Mouse (Mus musculus) kidney, postnatal 14 days (tissue): Measurements from ENCODE around the gene Mlip.

ENCODE experiments used
- DNase-seq: peaks from one replicate; pipeline ENCODE4 v3.0.0; 2022; ENCODE audit warnings: mixed read lengths

Mlip gene

GRCm38 (mm10) chr9:77344318-77344717, 8.5 kb downstream of the Mlip start:
- DNase-seq = no peak

GRCm38 (mm10) chr9:77340159-77340862, 12.5 kb downstream of the Mlip start:
- DNase-seq = no peak

GRCm38 (mm10) chr9:77339571-77340148, 13.1 kb downstream of the Mlip start:
- DNase-seq = no peak

GRCm38 (mm10) chr9:77335370-77335769, 17.4 kb downstream of the Mlip start:
- no peak for DNase-seq

GRCm38 (mm10) chr9:77318346-77318745, 34.4 kb downstream of the Mlip start:
- no peak for DNase-seq

DNA sequence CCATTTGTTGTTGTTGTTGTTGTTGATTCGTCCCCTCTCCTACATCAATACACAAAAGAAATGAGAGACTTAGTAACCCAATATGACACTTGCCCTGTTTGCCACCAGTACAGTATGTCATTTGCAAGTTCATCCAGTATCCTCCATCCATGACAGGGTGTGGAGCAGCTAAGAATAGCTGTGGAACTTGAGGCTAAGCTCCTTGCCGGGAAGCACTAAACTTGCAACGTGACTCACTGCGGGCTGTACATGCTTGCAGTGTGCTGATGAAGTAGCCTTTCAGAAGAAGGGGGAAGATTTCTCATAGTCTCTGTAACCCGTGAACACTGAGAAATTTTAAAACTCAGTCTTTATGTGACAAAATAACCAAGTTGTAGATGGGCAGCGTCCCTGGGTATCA, 42.2 kb downstream of the Mlip start:
- no peak for DNase-seq

GRCm38 (mm10) chr9:77305417-77305816, 47.4 kb downstream of the Mlip start:
- no peak for DNase-seq

GRCm38 (mm10) chr9:77302340-77302739, 50.4 kb downstream of the Mlip start:
- no peak for DNase-seq

DNA sequence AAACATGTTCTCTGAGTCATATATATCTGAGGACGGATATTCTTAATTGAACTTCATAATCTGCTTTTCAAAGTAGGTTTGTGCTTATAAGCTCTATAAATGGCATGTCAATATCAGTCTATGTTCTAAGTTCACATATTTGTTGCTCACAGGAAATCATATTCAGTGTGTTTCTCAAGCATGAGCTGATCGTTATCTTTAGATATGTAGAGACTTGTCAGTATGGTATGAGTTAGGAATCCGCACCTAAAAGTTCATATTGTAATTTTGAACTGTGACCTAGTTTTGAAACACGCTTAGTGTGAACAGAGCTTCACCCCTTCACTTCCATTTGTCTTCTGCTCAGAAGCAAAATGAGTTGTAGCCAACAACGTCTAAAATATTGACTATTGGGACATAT, 64.8 kb downstream of the Mlip start:
- DNase-seq = no peak

DNA sequence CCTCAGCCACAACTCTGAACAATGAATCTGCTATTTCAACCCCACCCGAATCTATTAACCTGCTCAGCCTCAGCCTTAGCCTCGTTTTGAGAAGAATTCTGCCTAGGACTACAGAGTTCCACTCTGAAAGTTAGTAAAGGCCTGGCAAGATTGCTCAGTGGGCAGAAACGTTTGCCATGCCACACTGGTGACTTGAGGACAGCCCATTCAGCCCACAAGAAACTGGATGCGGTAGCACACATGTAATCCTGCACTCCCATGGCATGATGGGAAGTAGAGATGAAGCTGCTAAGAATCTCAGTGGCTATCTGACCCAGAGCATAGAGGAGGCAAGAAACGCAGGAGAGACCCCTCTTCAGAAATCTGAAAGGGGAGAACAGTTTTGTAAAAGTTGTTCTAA, 73.4 kb downstream of the Mlip start:
- DNase-seq = no peak

GRCm38 (mm10) chr9:77278055-77278454, 74.7 kb downstream of the Mlip start:
- no peak for DNase-seq

DNA sequence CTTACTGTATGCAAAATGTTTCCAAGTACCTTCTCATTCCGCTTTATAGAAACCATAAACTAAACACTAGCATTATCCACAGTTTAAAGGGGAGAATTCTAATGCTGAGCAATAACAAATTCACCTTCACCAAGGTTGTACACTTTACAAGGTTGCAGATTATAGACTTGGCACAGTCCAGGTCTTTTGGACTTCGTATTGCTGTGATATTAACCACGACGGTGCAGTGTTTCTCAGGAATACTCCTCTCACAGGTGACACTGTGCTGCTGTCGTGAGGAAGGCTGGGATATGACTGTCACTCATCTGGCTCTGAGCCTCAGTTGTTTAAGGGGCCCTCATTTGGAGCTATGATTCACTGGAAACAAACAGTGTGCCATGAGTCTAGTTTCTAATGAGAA, 75.5 kb downstream of the Mlip start:
- DNase-seq = no peak

DNA sequence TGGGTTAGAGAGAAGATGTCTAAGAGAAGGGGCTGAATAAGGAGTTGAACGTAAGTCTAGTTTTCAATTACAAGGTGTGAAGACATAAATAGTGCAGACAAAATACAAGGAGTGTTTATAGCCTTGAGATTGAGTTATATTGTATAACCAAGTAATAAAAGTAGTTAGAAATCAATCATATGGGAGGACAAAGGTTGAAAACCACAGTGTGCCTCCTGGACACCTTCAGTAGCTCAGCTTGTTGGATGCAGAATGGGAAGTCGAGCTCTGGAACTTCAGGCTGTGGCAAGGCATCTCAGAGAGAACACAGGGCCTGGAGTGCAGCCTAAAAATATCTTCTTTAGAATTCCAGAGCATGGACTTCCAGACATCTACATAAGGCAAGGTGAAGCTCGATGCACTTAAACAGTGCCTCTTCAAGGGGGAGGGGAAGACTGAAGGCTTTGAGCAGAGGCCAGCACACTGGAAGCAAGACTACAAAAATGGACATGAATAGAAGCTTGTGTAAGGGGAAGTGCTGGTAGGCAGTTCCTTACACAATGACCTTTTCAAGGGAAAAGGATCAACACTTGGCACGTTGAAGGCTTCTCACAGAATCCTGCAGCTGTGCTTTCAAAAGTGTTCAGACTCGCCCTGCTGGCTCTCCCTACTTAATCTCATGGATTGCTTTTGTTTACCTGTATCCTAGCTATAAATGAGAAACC, 76.2 kb downstream of the Mlip start:
- no peak for DNase-seq

GRCm38 (mm10) chr9:77272727-77273126, 80.0 kb downstream of the Mlip start:
- no peak for DNase-seq

GRCm38 (mm10) chr9:77265268-77266017, 87.3 kb downstream of the Mlip start:
- DNase-seq = no peak

DNA sequence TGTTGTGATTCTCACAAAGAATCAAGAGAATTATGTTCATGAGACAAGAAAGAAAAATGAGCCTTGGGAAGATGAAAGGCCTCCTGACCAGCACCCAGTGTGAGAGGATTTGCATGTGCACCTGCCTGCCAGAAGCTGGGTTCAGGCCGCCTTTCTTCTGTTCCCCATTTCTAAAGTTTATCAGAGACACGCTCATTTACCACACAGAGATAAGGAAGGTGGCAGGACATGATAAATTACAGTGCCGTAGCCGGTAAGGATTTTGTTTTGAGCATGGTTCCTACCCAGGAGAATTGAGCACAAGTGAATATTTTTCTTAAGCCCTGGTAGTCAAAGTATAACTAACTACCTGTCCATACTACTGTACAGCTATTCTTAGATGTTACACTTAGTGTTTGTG, 93.7 kb downstream of the Mlip start:
- DNase-seq = no peak

- no peak for DNase-seq
These were observed 94.5 kb downstream of the Mlip start for GRCm38 (mm10) chr9:77258265-77258664.

- DNase-seq = no peak
These were observed 98.3 kb downstream of the Mlip start for GRCm38 (mm10) chr9:77254514-77254913.

GRCm38 (mm10) chr9:77252761-77253160, 100.0 kb downstream of the Mlip start:
- DNase-seq = no peak

- DNase-seq = no peak
These were observed 100.6 kb downstream of the Mlip start for GRCm38 (mm10) chr9:77252134-77252533.

GRCm38 (mm10) chr9:77251511-77252112, 101.2 kb downstream of the Mlip start:
- DNase-seq = no peak

DNA sequence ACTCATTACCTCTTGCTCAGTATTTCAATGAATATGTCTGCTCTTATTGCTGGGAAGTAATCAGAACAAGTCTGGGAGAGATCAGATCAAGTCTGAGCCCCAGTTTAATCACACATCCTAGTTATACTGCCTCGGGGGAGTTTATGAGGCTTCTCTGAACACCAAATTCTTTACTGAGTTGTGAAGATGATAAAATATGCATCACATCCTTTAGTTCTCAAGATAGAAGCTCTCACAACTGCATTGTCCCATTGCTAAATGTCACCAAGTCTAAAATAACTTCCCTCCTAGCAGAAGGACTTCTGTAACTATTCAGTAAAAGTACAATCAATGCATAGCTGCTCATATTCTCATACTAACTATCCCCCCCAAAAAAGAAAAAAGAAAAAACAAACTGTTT, 154.5 kb downstream of the Mlip start:
- no peak for DNase-seq

DNA sequence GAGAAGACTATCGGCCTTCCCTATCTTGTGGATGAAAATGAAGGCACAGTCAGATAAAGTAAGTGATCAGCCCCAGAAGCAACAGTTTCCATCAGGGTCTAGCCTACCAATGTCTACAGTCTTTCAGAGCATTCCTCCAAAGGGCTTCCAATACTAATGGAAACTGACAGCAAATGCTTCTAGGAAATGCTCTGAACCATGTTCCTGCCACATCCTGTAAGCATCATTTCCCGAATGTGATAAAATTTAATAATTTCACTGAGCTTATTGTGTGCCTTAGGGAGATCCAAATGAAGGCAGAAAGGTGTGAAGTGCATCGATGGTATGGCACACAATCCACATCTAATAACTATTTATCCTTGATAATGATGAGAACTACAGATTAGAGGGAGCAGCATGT, 173.3 kb downstream of the Mlip start:
- DNase-seq = no peak
